29 mouse cellular contexts compared by ENCODE assay signal in the genomic region with DNA sequence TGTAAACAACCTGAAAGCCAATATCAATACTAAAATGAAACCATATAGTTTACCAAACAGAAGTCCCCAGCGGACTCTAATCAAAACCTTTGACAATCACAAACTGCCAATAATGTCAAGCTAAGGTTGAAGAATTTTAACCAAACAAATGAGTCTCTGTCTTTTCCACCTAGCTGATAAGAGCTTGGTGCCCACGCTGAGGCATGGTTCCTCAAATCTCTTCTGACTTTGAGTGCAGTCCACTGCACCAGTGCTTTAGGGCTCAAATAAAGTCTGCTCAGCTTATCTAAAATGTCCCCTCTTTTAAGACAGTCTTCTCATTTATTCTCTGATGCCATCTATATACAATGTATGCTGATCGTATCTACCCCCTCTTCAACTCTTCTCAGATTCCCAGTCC.
"Had no signal": no experiment of that assay in that cellular context is flagged by ENCODE, and none has a peak within 500 bp of the region (broad histone marks: within the 10 kb centered on the region; RNA-seq: fewer than 3 reads in every experiment).

No protein-coding gene starts in this region.

- H3K27me3 ChIP-seq: limb, embryonic 12.5 days; limb, embryonic 13.5 days; limb, embryonic 15.5 days; liver, embryonic 12.5 days; liver, embryonic 13.5 days; liver, embryonic 15.5 days; lung, embryonic 15.5 days; megakaryocyte, embryonic 14.5 days; midbrain, embryonic 12.5 days; midbrain, embryonic 13.5 days; midbrain, embryonic 15.5 days had no signal

- DNase-seq: left cerebral cortex, postnatal 4 days; liver, embryonic 13.5 days; liver, postnatal 0 days; lung, adult 18-20 months; lung, adult 2 months; lung, embryonic 14.5 days; lung, postnatal 10 days; lung, postnatal 14 days; lung, postnatal 36 days; lung, postnatal 4 days; midbrain, embryonic 14.5 days had no signal

- H3K9me3 ChIP-seq: limb, embryonic 10.5 days; limb, embryonic 12.5 days; limb, embryonic 13.5 days; limb, embryonic 15.5 days; liver, embryonic 12.5 days; liver, embryonic 13.5 days; liver, embryonic 15.5 days; lung, embryonic 15.5 days; megakaryocyte, embryonic 14.5 days; midbrain, embryonic 10.5 days; midbrain, embryonic 12.5 days; midbrain, embryonic 13.5 days; midbrain, embryonic 15.5 days had no signal

- H3K9ac ChIP-seq: limb, embryonic 12.5 days; limb, embryonic 13.5 days; limb, embryonic 15.5 days; liver, embryonic 12.5 days; liver, embryonic 13.5 days; liver, embryonic 14.5 days; liver, embryonic 15.5 days; liver, postnatal 0 days; lung, embryonic 14.5 days; lung, embryonic 15.5 days; midbrain, embryonic 12.5 days; midbrain, embryonic 13.5 days; midbrain, embryonic 15.5 days had no signal

- ATAC-seq: liver, embryonic 12.5 days; liver, postnatal 0 days; lung, postnatal 0 days; midbrain, embryonic 13.5 days; midbrain, embryonic 15.5 days; midbrain, embryonic 16.5 days had no signal

- H3K36me3 ChIP-seq: limb, embryonic 10.5 days; limb, embryonic 12.5 days; limb, embryonic 13.5 days; limb, embryonic 15.5 days; liver, embryonic 12.5 days; liver, embryonic 13.5 days; liver, embryonic 15.5 days; lung, embryonic 15.5 days had no signal

- H3K27ac ChIP-seq: left cerebral cortex, adult 2 months; limb, embryonic 10.5 days; limb, embryonic 12.5 days; limb, embryonic 13.5 days; limb, embryonic 15.5 days; liver, embryonic 12.5 days; liver, embryonic 13.5 days; liver, embryonic 14.5 days; liver, embryonic 15.5 days; lung, embryonic 15.5 days; macrophage; midbrain, embryonic 10.5 days; midbrain, embryonic 12.5 days; midbrain, embryonic 13.5 days; midbrain, embryonic 15.5 days had no signal

- H3K4me3 ChIP-seq: left cerebral cortex, adult 2 months; limb, embryonic 10.5 days; limb, embryonic 12.5 days; limb, embryonic 13.5 days; limb, embryonic 15.5 days; liver, embryonic 12.5 days; liver, embryonic 13.5 days; liver, embryonic 15.5 days; lung, embryonic 15.5 days; megakaryocyte, embryonic 14.5 days; midbrain, embryonic 10.5 days; midbrain, embryonic 12.5 days; midbrain, embryonic 13.5 days; midbrain, embryonic 15.5 days; myocyte had no signal

- H3K4me1 ChIP-seq: limb, embryonic 10.5 days; limb, embryonic 12.5 days; limb, embryonic 13.5 days; limb, embryonic 15.5 days; liver, embryonic 12.5 days; liver, embryonic 13.5 days; liver, embryonic 15.5 days; lung, embryonic 15.5 days; midbrain, embryonic 10.5 days; midbrain, embryonic 12.5 days; midbrain, embryonic 13.5 days; midbrain, embryonic 15.5 days had no signal
